Mouse (Mus musculus): ENCODE measurements around the gene Jak1.

DNA sequence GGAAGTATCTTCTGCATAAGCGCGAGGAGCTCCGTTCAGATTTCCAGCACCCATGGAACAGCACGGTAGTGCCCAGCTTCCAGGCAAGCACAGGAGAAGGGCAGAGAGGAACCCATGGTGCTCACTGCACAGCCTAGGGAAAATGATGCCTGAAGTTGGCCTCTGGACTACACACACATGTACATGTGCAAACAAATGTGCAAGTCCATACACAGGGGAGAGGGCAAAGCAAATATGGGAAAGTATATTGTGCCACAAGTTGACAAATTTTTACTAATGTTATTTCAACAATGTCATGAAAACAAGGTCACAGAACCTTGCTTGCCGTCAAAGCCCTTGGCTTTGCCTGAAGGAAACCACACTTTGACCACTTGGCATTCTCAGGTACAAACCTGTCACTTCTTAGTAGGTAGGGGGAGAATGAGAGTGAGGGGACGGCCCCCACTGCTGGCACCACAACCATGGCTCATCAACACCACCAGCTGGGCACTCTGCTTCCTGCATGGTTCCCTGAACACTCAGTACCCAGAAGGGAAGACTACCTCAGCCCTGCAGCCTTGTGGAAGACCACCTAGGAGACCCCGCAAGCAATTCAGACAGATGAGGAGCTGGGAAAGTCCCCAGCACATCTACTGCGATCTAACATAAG is 65.5 kb downstream of the Jak1 start:
- TF ChIP-seq CTCF (conservative IDR thresholded peaks at IDR 0.05; ENCODE audit: low read length) (no peak), NANOG (IDR thresholded peaks at IDR 0.05; ENCODE audit: borderline replicate concordance, low read length) (no peak), POU5F1 (IDR thresholded peaks at IDR 0.05; ENCODE audit: borderline replicate concordance, low read length) (no peak)

Data from E14TG2a.4 (cell line).